Mouse (Mus musculus): ENCODE results near the gene Meaf6.

- no peak for TF ChIP-seq CTCF (IDR thresholded peaks at IDR 0.05; ENCODE audit: extremely low read depth, insufficient read length, insufficient replicate concordance, low read depth, low read length)
- no peak for TF ChIP-seq POLR2A (IDR thresholded peaks at IDR 0.05; ENCODE audit: low read depth, low read length)
Observed at GRCm38 (mm10) chr4:125123279-125123671, 38.3 kb downstream of the Meaf6 start.
